Mouse (Mus musculus) inflammation-experienced regulatory T-cells (primary cell): Measurements from ENCODE around the gene Metap1. TPM values are rescaled to one million over a fixed set of nuclear protein-coding genes. Genes with fewer than 3 reads are reported as not detected.

Source experiments
- polyA plus RNA-seq, 2 experiments: library from polyadenylated mRNA; unstranded; fragments of 100-300 nt; shearing (Covaris generic); gene quantifications; one replicate each; pipeline ENCODE4 v1.2.1; 2017

The Metap1 gene
- polyA plus RNA-seq, result 10 to 100 TPM; 39.0 to 39.1 TPM

GRCm38 (mm10) chr3:138489327-138490033 lies at the start of gene Metap1:
Gene Metap1, minus strand, starts transcription at chr3:138489515.

GRCm38 (mm10) chr3:138526073-138526915 lies 37.0 kb upstream of the Metap1 start, which contains the start of gene Eif4e:
Gene Eif4e, plus strand, starts transcription at chr3:138526179.

GRCm38 (mm10) chr3:138442612-138443464 lies 46.5 kb downstream of the Metap1 start, which contains the start of gene Adh5:
Gene Adh5, plus strand, starts transcription at chr3:138443093.

GRCm38 (mm10) chr3:138415121-138415690 lies 74.1 kb downstream of the Metap1 start, which contains the start of gene Adh4:
Gene Adh4, plus strand, starts transcription at chr3:138415466.

Other genes with a start within 250 kb of the Metap1 start
- 1 to 10 TPM; 3.9 to 7.1 TPM for gene Adh1, start 228.5 kb downstream of the Metap1 start, polyA plus RNA-seq
- gene Adh6a, start 176.2 kb downstream of the Metap1 start, polyA plus RNA-seq, result under 1 TPM in 1 of 2 experiments, not detected in 1; 0.50 TPM
- under 1 TPM in 1 of 2 experiments, not detected in 1; 0.11 TPM for gene Adh6b, start 147.7 kb downstream of the Metap1 start, polyA plus RNA-seq
- gene Adh4, start 74.0 kb downstream of the Metap1 start, polyA plus RNA-seq, result not detected
- 100 to 1,000 TPM; 126 to 168 TPM for gene Adh5, start 46.4 kb downstream of the Metap1 start, polyA plus RNA-seq
- 100 to 1,000 TPM; 185 to 207 TPM for gene Eif4e, start 36.7 kb upstream of the Metap1 start, polyA plus RNA-seq